Mouse (Mus musculus): ENCODE results near the gene Ano5. TPM values are rescaled to one million over a fixed set of nuclear protein-coding genes. Genes with fewer than 3 reads are reported as not detected.

Gene Ano5
- polyA plus RNA-seq (2015; fragmentation: Nextera tagmentation; extraction: Ambion mirVana): 0.02 TPM in 2 replicates

DNA sequence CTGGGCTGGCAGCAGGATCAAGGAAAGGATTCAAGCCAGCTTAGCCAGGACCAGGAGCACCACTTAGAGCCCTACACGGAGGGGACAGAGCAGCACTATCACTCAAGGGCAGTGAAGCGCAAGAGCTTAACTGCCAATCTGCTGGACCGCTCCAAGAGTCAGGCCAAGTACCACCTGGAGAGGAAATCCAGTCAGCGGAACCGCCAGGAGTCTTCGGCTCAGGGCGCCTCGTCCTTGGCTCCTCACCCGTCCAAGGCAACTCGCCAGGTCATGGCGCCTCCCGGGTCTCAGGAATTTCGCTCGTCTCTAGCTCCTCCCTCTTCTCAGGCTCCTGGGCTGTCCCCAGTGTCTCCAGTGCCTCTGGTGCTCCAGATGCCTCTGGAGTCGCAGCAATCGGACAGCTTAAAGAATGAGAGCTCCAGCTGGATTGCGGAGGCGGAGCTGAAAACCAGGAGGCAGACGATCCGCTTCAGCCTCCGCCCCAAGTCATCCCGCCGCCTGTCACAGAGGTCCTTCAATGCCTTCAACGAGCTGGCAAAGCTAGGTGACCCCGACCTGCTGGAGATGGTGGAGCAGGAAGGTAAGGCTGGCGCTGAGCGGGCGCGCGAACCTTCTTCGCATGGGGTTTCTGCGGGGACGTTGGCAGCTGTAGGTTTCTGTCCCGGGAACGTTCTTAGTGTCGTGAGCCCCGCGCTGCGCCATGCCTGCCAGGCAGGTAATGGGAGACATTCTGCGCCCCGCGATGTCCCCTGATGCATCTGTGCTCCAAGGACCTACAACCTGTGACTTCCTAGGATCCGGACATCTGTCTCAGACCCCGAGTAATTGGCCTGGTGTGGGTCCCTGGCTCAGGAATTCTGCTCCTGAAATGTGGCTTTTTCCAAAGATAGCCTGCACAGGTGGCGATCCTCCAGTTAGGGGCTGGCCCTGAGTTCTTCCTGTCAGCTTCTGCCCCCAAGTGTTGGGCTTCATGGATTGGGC is at the start of gene Ano5:
Ano5 (plus strand) TSS at position 359 of the 981 bp plus-strand sequence.

DNA sequence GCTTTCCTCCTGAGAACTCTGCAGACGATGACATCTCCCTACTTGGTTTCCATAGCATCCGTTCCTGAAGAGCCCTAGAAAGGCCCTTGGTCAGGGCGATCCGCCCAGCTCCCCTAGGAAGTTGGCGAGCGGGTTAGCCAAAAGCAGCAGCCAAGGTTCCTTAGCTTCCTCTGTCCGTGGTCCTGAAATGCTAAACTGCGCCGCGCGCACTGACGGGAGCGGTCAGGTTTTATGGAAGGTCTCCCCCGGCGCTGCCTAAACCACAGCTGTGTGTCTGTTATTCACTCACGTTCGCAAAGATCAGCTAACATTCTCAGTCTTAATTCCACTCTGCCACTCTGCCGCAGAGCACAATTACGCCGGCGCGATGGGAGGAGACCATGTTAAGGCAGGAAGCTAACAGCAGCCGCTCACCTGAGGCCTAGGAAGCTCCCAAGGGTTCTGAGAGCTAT is 110.9 kb downstream of the Ano5 start, which contains the start of gene Slc17a6:
Slc17a6 (plus strand) TSS at position 313 of the 452 bp plus-strand sequence.

Other genes starting within 250 kb of the Ano5 start
- 0.04 and 0.05 TPM in 2 replicates for gene Slc17a6, start 111.0 kb downstream of the Ano5 start, polyA plus RNA-seq (2015; fragmentation: Nextera tagmentation; extraction: Ambion mirVana)